Mouse (Mus musculus) inflammation-experienced regulatory T-cells, adult 6 months (primary cell): ENCODE measurements around the gene Heca. TPM values are rescaled to one million over a fixed set of nuclear protein-coding genes. Genes with fewer than 3 reads are reported as not detected.
"Not testable (repeated sequence)": the region's sequence is repeated elsewhere in the genome, so short reads cannot be mapped to it uniquely, and the experiment has no call there.

Source experiments
- ATAC-seq: one replicate; pipeline ENCODE4 v1.8.0; 2017
- polyA plus RNA-seq, 3 experiments: library from polyadenylated mRNA; unstranded; fragments of 100-300 nt; shearing (Covaris generic); gene quantifications; one replicate each; pipeline ENCODE4 v1.2.1; 2017

Gene Heca
- polyA plus RNA-seq, 3 experiments from 2014 or later, result 20.6 to 36.9 (median 27.7) TPM

DNA sequence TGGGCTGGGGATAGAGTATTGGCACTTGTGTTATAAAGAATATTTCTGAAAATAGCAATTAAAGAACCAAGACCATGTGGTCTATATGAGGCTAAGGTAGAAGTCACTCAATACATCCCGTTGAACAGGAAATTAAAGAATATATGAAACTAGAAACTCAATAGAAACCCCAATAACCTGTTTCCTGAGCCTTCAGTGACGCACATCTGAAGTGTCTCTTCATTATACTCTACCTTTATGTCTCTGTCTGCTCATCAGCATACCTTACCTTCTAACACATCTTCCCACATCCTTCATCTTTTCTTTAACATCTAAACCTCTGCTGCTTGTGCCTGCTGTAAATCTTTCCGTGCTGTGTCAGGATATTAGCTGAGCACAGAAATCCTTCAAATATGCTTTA, 67.8 kb downstream of the Heca start:
- ATAC-seq, result peak; percentile 75

DNA sequence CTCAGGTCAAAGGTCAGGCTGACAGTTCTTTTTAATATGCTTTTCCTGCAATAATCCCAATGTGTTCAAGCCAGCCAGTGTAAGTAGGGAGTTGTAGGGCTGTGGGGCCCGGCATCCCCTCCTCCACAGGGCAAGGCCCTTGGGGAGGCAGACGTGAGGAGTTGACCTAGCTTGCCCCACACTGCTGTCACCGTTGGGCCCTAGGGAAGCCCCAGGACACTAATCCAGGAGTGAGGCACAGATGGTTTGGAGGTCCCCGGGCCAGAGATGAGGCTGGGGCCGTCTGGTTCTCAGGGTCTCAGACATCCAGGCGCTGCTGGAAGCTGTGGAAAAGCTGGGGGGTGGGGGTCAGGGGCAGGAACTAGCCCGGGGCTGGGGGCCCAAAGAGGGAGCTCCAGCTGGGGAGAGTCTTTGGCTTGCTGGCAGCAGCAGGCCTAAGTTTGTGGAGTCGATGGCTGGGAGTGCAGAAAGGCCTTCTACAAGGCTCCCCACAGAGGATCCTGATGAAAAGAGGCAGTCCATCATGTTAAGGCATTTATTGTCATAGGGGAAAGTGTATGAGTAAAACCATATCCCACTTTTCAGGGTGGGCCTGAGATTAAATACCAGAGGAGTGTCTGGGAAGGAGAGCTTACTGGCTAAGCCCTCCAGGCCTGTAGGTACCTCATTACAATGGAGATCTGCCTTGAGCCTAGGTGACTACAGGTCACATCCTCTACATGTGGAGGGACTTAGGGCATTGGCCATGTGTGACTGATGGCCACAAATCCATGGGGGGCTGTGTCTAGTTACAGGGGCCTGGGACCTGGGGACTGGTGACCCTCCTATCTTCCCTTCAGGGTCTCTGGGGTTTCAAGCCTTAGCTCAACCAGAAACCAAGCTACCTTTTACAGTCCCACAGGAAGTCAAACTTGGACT, 69.6 kb downstream of the Heca start:
- ATAC-seq, result no peak

DNA sequence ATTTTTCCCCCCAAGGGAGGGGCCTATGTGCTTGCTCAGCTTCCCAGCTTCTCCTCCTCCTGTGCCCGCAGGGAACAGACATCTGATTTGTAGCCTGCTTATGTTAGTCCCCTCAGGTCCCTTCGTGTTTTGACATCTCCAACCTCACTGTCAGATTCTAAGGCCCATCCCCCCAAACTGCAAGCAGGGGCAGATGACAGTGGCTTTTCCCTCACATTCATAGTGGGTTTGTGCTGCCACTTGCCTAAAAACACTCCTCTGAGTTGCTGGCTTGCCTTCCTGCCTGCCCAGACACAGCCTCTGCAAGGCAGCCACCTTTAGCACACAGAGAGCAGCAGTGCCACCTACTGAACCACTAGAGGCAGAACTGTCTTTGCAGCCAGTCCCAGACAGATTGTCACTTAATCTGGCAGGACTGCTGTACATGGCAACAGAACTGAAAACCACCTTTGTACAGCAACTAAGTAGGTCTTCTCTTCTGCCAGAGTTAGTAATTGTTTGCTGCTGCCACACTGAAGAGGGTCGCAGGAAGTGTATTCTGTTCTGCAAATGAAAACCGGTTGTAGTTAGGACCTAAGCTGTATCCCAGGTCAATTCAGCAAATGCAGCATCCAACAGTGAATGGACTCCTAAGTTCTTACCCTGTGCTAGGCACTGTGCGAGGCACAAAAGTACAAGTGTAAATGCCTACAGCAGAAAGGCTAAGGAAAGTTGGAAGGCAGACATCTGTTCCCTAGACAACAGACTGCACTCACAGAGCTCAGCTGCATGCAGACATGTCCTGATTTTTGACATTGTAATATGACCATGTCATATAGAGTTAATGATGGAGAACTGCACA, 77.8 kb downstream of the Heca start:
- peak; percentile 99 for ATAC-seq

DNA sequence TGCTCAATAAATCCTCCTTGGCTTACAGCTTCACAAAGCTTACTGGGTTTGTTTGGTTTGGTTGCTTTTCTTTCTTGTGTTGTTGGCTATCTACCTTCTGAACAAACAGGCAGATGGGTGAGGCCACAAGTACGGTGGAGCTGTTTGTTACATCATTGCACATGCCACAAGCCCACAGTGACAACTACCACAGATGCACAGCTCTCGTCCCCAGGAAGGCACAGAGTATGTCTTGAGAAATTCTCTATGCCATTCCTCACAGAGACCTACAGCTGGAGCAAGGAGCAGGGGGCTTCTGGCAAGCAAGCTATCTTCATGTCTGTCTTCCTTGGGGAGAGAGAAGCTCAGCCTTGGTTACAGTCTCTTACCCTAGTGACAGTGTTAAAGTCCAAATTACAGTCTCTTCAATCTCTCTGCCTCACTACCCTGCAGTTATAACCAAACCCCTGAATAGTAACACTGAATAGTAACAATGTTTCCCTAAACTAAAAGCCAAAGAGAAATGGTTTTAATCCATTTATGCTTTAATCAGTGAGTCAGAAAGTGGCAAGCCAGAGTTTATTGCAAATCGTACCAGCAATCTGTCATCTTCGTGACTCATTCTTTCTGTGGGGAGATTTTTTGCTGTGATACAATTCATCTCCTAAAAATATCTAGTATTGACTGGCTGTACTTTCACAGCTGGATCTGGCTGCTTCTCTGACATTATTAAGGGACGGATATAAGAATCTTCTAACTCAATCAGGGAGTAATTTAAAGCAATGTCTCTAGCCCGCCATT, 87.0 kb downstream of the Heca start:
- no peak for ATAC-seq

DNA sequence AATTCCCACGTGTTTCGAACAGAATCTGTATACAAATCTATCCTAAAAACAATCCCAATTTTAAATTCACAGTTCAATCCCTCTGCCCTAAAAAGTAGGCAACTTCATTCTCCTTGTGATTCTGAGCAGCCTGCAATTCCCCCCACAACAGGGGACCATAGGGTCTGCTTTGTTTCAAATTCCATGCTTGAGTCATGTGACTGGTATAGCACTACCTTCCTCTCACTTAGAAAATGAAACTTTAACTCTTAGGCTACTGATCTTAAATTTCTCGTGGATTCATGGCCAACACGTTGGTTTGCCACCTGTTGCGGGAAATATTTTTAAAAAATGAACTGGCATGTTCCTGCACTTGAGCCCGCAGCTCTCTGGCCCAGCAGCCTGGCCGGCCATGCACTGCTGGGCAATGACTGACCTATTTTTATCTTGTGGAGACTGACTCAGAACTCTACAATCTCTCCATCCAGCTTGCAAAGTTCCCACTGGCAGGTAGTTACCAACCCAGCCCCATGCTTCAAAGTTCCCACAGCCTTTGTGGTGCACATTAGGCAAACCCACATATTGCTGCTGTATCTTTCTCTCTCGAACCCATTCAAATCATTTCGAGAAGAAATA, 90.1 kb downstream of the Heca start:
- no peak for ATAC-seq

DNA sequence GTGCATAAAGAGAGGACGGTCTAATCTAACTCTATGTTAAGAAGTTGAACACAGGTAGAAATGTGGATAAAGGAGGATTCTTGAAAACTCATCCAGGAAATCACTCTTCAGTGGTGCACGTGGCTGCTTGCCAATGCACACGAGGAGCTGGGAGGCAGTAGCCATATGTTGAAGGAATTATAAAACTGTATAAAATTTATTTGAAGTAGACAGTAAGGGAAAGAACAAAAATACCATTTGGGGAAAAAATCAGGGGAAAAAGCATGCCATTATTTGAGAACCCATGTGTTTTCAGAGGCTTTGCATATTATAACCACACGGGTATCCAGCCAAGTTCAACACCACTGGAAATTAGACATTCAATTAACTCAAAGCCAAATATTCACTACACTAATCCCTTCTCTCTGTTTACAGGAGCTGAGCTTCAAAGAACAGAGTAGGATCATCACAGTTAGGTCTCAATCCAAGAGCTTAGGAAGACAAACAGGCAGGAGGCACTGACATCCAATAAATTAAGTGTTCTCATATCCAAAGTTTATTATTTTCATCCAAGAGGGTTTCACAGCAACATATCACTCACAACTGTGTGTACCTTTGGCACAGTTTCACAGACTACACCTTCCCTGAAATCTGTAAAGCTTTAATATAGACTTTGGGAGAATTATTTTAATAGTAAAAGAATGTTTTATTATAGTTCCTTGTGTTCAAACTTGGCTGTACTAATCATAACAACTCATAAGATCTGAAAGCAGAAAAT, 102.9 kb downstream of the Heca start:
- no peak for ATAC-seq

DNA sequence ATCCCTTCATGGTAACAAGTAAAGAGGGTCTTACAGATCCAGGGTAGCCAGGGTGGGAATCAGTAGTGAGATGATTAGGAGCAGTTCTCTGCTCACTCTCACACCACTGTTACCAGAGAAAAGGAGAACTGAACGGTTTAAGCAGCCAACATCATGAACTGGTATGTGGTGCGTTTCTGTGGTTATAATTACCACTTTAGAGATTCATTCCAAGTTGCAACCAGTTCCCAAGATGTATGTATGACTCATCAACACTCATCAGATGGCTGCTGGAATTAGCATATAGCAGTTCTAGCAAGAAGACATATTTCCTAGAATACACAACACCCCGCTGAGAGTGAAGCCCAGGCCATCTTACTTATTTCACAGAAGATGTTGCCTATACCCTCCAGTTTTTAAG, 105.8 kb downstream of the Heca start:
- ATAC-seq, result no peak

DNA sequence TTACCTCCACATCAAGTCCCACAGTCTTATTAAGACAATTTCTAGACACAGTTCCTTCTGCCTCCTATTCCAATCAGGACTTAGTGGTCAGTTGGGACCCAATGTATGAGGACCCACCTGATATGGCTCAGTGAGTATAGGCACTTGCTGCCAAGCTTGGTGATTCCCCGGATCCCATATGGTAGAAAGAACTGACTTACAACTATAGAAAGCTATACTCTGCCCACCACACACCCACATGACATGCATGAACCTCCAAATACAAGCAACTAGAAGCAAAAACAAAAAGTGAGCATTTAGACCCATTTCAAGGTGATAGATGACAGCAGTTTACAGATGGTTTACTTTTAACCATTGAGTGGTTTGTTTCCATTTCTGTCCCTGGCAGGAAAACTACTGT, 111.6 kb downstream of the Heca start:
- ATAC-seq, result no peak

DNA sequence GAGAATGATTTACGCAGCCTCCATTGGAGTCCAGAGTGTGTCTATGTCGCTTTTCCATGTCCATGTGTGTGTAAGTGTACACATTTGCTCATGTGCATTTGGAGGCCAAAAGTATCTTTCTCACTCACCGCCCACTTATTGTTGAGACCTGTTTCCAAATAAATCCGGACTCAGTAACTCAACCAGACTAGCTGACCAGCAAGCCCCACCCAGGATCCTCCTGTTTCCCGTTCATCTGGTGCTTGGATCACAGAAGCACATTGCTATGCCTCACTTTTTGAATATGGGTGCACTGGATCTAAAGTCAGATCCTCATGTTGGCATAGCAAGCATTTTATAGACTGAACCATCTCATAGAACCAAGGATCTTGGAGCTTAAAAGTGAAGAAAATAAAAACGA, 112.8 kb downstream of the Heca start:
- ATAC-seq, result no peak

DNA sequence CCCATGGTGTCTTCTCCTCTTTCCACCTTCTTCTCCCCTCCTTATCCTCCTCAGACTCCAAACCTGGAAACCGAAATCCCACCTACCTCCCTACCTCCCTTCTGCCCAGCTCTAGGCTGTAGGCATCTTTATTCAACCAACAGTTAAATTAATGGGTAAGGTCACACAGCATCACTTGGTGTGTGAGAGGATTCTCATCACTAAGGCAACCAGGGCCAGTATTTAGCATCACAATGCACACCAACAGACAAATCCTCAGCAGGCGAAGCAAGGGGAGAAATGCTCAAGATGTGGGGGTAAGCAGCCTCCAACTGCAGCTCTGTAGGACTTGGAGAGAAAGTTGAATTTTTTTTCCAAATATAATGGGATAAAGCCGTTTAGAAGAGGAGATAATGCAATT, 116.8 kb downstream of the Heca start:
- ATAC-seq, result no peak

DNA sequence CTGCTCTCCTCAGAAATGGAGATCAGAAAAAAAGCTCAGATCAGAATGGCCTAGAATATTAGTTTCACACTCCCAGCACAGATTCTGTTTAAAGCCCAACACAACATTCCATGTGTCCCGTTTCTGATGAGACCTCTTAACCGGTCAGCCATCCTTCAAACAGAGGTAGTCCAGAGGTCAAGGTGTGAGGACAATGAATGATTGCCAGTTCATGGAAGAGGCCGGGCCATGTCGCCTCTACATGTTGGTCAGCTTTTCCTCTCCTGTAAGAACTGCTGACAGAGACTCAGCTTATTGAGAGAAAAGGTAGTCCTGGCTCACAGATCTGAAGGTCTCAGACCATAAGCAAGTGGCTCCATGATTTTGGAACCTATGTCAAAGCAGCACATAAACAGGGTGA, 118.7 kb downstream of the Heca start:
- ATAC-seq, result no peak

DNA sequence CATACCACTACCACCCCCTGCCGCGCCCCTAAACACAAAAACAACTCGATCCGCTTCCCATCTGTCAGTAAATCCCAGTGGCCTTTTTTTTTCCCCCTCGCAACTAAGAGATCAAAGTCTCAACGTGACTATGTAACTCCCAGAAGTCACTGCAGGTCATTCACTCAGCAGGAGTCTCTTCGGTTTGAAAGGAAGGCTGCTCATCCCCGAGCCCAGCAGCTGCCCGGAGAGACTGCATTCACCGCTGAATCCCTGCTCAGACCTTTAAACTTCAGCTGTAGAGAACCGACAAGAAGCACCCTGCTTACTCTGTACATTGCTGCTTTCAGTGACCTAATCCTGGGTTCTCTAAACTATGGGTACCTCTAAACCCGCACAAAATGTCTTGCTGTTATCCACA, 120.5 kb downstream of the Heca start:
- ATAC-seq, result no peak

DNA sequence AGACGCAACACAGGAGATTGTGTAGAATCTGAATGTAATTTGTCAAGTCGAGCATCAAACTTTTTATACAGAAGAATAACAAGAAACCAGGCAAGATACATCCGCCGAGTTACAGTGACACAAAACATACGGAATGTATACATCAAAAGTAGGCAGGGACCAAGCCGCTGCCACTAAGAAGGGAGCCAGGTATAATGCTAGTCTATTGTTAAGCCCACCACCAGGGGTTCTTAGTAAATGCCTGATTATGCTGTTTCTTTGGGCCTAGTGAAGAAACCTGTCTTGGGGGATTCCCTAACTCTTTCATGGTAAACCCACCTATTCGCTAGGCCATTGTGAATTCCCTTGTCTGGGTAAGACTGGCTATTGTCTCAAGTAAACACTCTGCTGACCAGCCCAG, 127.4 kb downstream of the Heca start:
- ATAC-seq, result not testable (repeated sequence)

Other genes with a start within 250 kb of the Heca start
- 1 to 10 TPM; 5.5 to 8.0 (median 7.7) TPM for gene Cited2, start 224.8 kb downstream of the Heca start, polyA plus RNA-seq
- gene Txlnb, start 151.8 kb downstream of the Heca start, polyA plus RNA-seq, result 1 to 10 TPM; 1.7 to 2.1 (median 1.9) TPM
- 100 to 1,000 TPM; 410 to 733 (median 423) TPM for gene Abracl, start 75.2 kb upstream of the Heca start, polyA plus RNA-seq
- gene Reps1, start 107.8 kb upstream of the Heca start, polyA plus RNA-seq, result 10 to 100 TPM; 23.5 to 57.7 (median 36.7) TPM